Mouse (Mus musculus) intestine, embryonic 15.5 days (tissue): ENCODE measurements at regions not wholly inside any gene's neighbourhood (a gene's known extent, or its start where the extent isn't known, plus 50 kb on each side); places are given as distances from the start of the nearest gene placed in this dataset.

ENCODE experiments used
- ATAC-seq: fragments of 200-750 bp; cut with Nextera tagmentation; 2 replicates; pipeline ENCODE4 v1.8.0; 2017; ENCODE audit warnings: moderate TSS enrichment, moderate library complexity
- H3K27ac ChIP-seq: fragments of 300-500 bp; sonication (generic); 2 replicates; pipeline ENCODE4 v1.5.1; 2015; ENCODE audit warnings: mild to moderate bottlenecking, inconsistent platforms
- H3K27me3 ChIP-seq: fragments of 300-500 bp; sonication (generic); replicated peaks from 2 replicates; pipeline ENCODE4 v1.6.1; 2015; ENCODE audit warnings: inconsistent platforms
- H3K36me3 ChIP-seq: fragments of 300-500 bp; sonication (generic); 2 replicates; pipeline ENCODE4 v1.6.1; 2015; ENCODE audit warnings: inconsistent platforms
- H3K4me1 ChIP-seq: fragments of 300-500 bp; sonication (generic); replicated peaks from 2 replicates; pipeline ENCODE4 v1.6.1; 2015; ENCODE audit warnings: inconsistent platforms
- H3K4me2 ChIP-seq: fragments of 300-500 bp; sonication (generic); replicated peaks from 2 replicates; pipeline ENCODE4 v1.6.1; 2015; ENCODE audit warnings: mild to moderate bottlenecking, inconsistent platforms
- H3K4me3 ChIP-seq: fragments of 300-500 bp; sonication (generic); replicated peaks from 2 replicates; pipeline ENCODE4 v1.5.1; 2015; ENCODE audit warnings: inconsistent platforms
- H3K9ac ChIP-seq: fragments of 300-500 bp; sonication (generic); 2 replicates; pipeline ENCODE4 v1.6.1; 2015; ENCODE audit warnings: inconsistent platforms
- H3K9me3 ChIP-seq: fragments of 300-500 bp; sonication (generic); 2 replicates; pipeline ENCODE4 v1.6.1; 2016; ENCODE audit warnings: inconsistent platforms
- WGBS: fragments of 180-500 bp; shearing (Covaris S2); methylation state at CpG from one replicate; pipeline ENCODE4 v1.1.7; 2015; 5-methylcytosine and 5-hydroxymethylcytosine counted together

- Histone ChIP-seq H3K4me3 (no peak overlapping the region), H3K27ac (no peak overlapping the region), H3K27me3 (no peaks in the 10 kb centered on the region), H3K4me1 (no peaks in the 10 kb centered on the region), H3K9ac (no peak overlapping the region), H3K9me3 (no peaks in the 10 kb centered on the region), H3K36me3 (no peaks in the 10 kb centered on the region), H3K4me2 (no peak overlapping the region)
- no peak for ATAC-seq
- WGBS, result 87% methylated on average over 4 of the region's 4 CpGs
Observed at GRCm38 (mm10) chr13:51352874-51353273, 55.6 kb upstream of the S1pr3 start.

GRCm38 (mm10) chr13:51355507-51355906 is 52.9 kb upstream of the S1pr3 start:
- H3K36me3 ChIP-seq, result no peaks in the 10 kb centered on the region
- H3K4me3 ChIP-seq, result no peak overlapping the region
- no peaks in the 10 kb centered on the region for H3K9me3 ChIP-seq
- H3K27ac ChIP-seq, result no peak overlapping the region
- H3K4me2 ChIP-seq, result no peak overlapping the region
- no peaks in the 10 kb centered on the region for H3K4me1 ChIP-seq
- no peak for ATAC-seq
- no peaks in the 10 kb centered on the region for H3K27me3 ChIP-seq
- WGBS, result 76% methylated on average over 2 of the region's 2 CpGs
- no peak overlapping the region for H3K9ac ChIP-seq
